Mouse (Mus musculus) right cerebral cortex, postnatal 4 days (tissue): Measurements from ENCODE around the gene Wap.

Experiments
- DNase-seq: peaks from one replicate; pipeline ENCODE4 v3.0.0-alpha.2; 2022

The Wap gene

GRCm38 (mm10) chr11:6596205-6596604, 42.2 kb downstream of the Wap start:
- no peak for DNase-seq

GRCm38 (mm10) chr11:6595339-6595738, 43.1 kb downstream of the Wap start:
- no peak for DNase-seq

- DNase-seq: no peak
These were observed 43.6 kb downstream of the Wap start for GRCm38 (mm10) chr11:6594845-6595244.

GRCm38 (mm10) chr11:6593406-6593805, 45.0 kb downstream of the Wap start:
- DNase-seq: no peak

GRCm38 (mm10) chr11:6590933-6591675, 47.3 kb downstream of the Wap start:
- DNase-seq: no peak

GRCm38 (mm10) chr11:6589838-6590237, 48.6 kb downstream of the Wap start:
- DNase-seq: no peak

GRCm38 (mm10) chr11:6588295-6588694, 50.1 kb downstream of the Wap start:
- DNase-seq: no peak

GRCm38 (mm10) chr11:6587249-6587940, 51.0 kb downstream of the Wap start:
- DNase-seq: no peak

GRCm38 (mm10) chr11:6586660-6587059, 51.8 kb downstream of the Wap start:
- no peak for DNase-seq

GRCm38 (mm10) chr11:6585748-6586147, 52.7 kb downstream of the Wap start:
- no peak for DNase-seq
